Mouse (Mus musculus): ENCODE data around the gene Gbp3. TPM values are rescaled to one million over a fixed set of nuclear protein-coding genes. Genes with fewer than 3 reads are reported as not detected.

The Gbp3 gene
- total and polyA plus RNA-seq, 3 experiments, result 0.35 to 0.85 TPM; not detected in 1

DNA sequence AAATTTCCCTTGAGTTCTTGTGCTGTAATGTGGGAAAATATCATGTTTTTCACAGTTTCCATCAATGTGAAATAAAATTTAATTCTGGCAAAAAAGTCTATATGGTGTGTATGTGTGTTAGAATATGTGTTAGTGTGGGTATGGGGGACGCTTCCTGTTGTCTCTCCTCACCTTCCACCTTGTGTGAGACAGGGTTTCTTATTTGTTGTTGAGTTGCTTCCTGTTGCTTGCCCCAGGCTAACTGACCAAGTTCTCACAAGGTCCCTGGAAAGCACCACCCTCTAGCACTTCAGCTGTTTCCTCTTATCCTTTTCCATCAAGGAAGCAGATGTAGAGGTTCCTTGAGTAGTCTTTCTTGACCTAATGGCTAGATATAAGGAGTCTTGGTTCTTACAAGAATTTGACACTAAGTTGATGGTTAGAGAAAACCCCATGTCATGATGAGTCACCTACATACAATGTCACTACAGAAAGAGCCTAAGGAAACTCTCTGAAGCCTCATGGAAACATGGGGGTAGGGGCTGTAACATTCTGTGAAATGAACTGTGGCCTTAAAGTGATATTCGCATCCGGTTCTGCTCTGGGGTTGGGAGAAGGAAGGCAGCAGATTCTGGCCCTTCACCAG is 9.7 kb upstream of the Gbp3 start:
- no peak for DNase-seq (ENCODE audit: low read depth, low spot score)
- TF ChIP-seq ZNF384 (IDR thresholded peaks at IDR 0.05; ENCODE audit: low read depth, low read length) (no peak), CHD1 (IDR thresholded peaks at IDR 0.05; ENCODE audit: low read depth, low read length) (no peak), POLR2AphosphoS2 (IDR thresholded peaks at IDR 0.05; ENCODE audit: low read length) (no peak), KAT2A (conservative IDR thresholded peaks at IDR 0.05; ENCODE audit: low read depth, low read length) (no peak), HCFC1 (IDR thresholded peaks at IDR 0.05; ENCODE audit: low read depth, low read length) (no peak), ETS1 (IDR thresholded peaks at IDR 0.05; ENCODE audit: low read depth, low read length) (no peak), BHLHE40 (IDR thresholded peaks at IDR 0.05; ENCODE audit: borderline replicate concordance, low read depth, low read length) (no peak), MAZ (IDR thresholded peaks at IDR 0.05; ENCODE audit: low read depth, low read length) (no peak), ZMIZ1 (IDR thresholded peaks at IDR 0.05; ENCODE audit: low read depth, low read length) (no peak), SMC3 (IDR thresholded peaks at IDR 0.05; ENCODE audit: low read depth, low read length) (no peak), EP300 (IDR thresholded peaks at IDR 0.05; ENCODE audit: low read depth in 1 of 2, low read length in 2 of 2) (no peak)

DNA sequence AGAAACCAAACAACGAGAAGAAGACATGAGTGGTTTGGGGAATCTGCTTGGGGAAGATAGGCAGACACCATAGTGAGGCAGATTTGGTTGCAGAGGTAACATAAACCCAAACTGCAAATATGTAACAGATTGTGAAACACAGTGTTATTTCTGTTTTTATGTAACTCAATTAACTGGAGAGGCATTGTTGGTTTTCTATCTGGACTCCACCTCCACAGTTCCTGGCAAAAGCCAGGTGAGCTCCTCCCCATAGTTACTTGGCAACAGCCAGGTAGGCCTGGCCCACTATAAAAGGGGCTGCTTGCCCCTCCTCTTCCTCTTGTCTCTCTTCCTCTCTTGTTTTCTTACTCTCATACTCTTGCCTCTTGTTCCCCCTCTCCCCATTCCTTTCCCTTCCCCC is 5.2 kb upstream of the Gbp3 start:
- Histone ChIP-seq H3K36me3 (ENCODE audit: control insufficient read depth in 1 of 2, insufficient read depth in 2 of 2, low read length in 2 of 2) (no peaks in the 10 kb centered on the region), H3K27me3 (ENCODE audit: control insufficient read depth in 1 of 2, insufficient read depth in 2 of 2, low read length in 2 of 2) (no peaks in the 10 kb centered on the region), H3K27ac (ENCODE audit: control insufficient read depth, low read depth, low read length) (no peak overlapping the region), H3K4me3 (ENCODE audit: control insufficient read depth in 1 of 2, insufficient read depth in 1 of 2, low read depth in 2 of 2, low read length in 2 of 2) (no peak overlapping the region), H3K9ac (ENCODE audit: control insufficient read depth, low read depth, low read length, poor library complexity, severe bottlenecking) (no peak overlapping the region), H3K9me3 (replicated peaks; ENCODE audit: insufficient read depth, low read length) (no peaks in the 10 kb centered on the region), H3K4me1 (ENCODE audit: control insufficient read depth in 1 of 2, insufficient read depth in 2 of 2, low read length in 2 of 2) (no peaks in the 10 kb centered on the region), H3K79me2 (ENCODE audit: control insufficient read depth, insufficient read depth, low read length, poor library complexity) (no peaks in the 10 kb centered on the region)
- DNase-seq (ENCODE audit: low read depth, low spot score), result no peak
- no peak for TF ChIP-seq MAX (IDR thresholded peaks at IDR 0.05; ENCODE audit: low read length)
- no peak for TF ChIP-seq RAD21 (IDR thresholded peaks at IDR 0.05; ENCODE audit: low read depth, low read length)
- TF ChIP-seq ZNF384 (IDR thresholded peaks at IDR 0.05; ENCODE audit: low read depth, low read length), result no peak

More for the DNA sequence above, 9.7 kb upstream of the Gbp3 start:
- Histone ChIP-seq H3K9ac (ENCODE audit: control insufficient read depth, low read depth, low read length, poor library complexity, severe bottlenecking) (no peak overlapping the region), H3K4me1 (ENCODE audit: control insufficient read depth in 1 of 2, insufficient read depth in 2 of 2, low read length in 2 of 2) (no peaks in the 10 kb centered on the region), H3K9me3 (replicated peaks; ENCODE audit: insufficient read depth, low read length) (no peaks in the 10 kb centered on the region), H3K4me3 (ENCODE audit: control insufficient read depth in 1 of 2, insufficient read depth in 1 of 2, low read depth in 2 of 2, low read length in 2 of 2) (no peak overlapping the region), H3K27me3 (ENCODE audit: control insufficient read depth in 1 of 2, insufficient read depth in 2 of 2, low read length in 2 of 2) (no peaks in the 10 kb centered on the region), H3K36me3 (ENCODE audit: control insufficient read depth in 1 of 2, insufficient read depth in 2 of 2, low read length in 2 of 2) (no peaks in the 10 kb centered on the region), H3K79me2 (ENCODE audit: control insufficient read depth, insufficient read depth, low read length, poor library complexity) (no peaks in the 10 kb centered on the region), H3K27ac (ENCODE audit: control insufficient read depth, low read depth, low read length) (no peak overlapping the region)

GRCm38 (mm10) chr3:142555623-142556022 is 4.2 kb upstream of the Gbp3 start:
- H3K27ac ChIP-seq (ENCODE audit: control insufficient read depth, low read depth, low read length), result no peak overlapping the region
- H3K79me2 ChIP-seq (ENCODE audit: control insufficient read depth, insufficient read depth, low read length, poor library complexity), result no peaks in the 10 kb centered on the region
- H3K4me1 ChIP-seq (ENCODE audit: control insufficient read depth in 1 of 2, insufficient read depth in 2 of 2, low read length in 2 of 2), result peaks cover 0 to 2% of the 10 kb centered on the region in 2 experiments; a peak in 1 of 4 replicates
- H3K27me3 ChIP-seq (ENCODE audit: control insufficient read depth in 1 of 2, insufficient read depth in 2 of 2, low read length in 2 of 2), result no peaks in the 10 kb centered on the region
- no peak overlapping the region for H3K4me3 ChIP-seq (ENCODE audit: control insufficient read depth in 1 of 2, insufficient read depth in 1 of 2, low read depth in 2 of 2, low read length in 2 of 2)
- H3K9ac ChIP-seq (ENCODE audit: control insufficient read depth, low read depth, low read length, poor library complexity, severe bottlenecking), result no peak overlapping the region
- TF ChIP-seq JUND (IDR thresholded peaks at IDR 0.05; ENCODE audit: low read depth, low read length), result no peak
- TF ChIP-seq HCFC1 (IDR thresholded peaks at IDR 0.05; ENCODE audit: low read depth, low read length), result no peak
- no peak for TF ChIP-seq CTCF (IDR thresholded peaks at IDR 0.05 in 2 of 3, conservative IDR thresholded peaks at IDR 0.05 in 1 of 3; ENCODE audit: control insufficient read depth in 1 of 3, insufficient read depth in 1 of 3, low read depth in 2 of 3, low read length in 3 of 3, poor library complexity in 1 of 3, severe bottlenecking in 1 of 3)
- no peak for TF ChIP-seq BHLHE40 (IDR thresholded peaks at IDR 0.05; ENCODE audit: borderline replicate concordance, low read depth, low read length)
- TF ChIP-seq SMC3 (IDR thresholded peaks at IDR 0.05; ENCODE audit: low read depth, low read length), result no peak
- no peak for TF ChIP-seq RAD21 (IDR thresholded peaks at IDR 0.05; ENCODE audit: low read depth, low read length)
- no peak for TF ChIP-seq ZNF384 (IDR thresholded peaks at IDR 0.05; ENCODE audit: low read depth, low read length)
- no peak for TF ChIP-seq TAL1 (IDR thresholded peaks at IDR 0.05; ENCODE audit: low read length)
- no peak for TF ChIP-seq ZC3H11A (IDR thresholded peaks at IDR 0.05; ENCODE audit: low read depth, low read length)
- no peak for TF ChIP-seq POLR2A (IDR thresholded peaks at IDR 0.05; ENCODE audit: control insufficient read depth in 1 of 2, insufficient read depth in 1 of 2, low read depth in 1 of 2, low read length in 2 of 2, poor library complexity in 1 of 2)
- TF ChIP-seq UBTF (IDR thresholded peaks at IDR 0.05; ENCODE audit: borderline replicate concordance, insufficient read depth, low read depth, low read length), result no peak
- TF ChIP-seq E2F4 (IDR thresholded peaks at IDR 0.05; ENCODE audit: borderline replicate concordance, low read depth, low read length), result no peak
- no peak for TF ChIP-seq MXI1 (IDR thresholded peaks at IDR 0.05; ENCODE audit: low read depth, low read length)
- no peak for TF ChIP-seq EP300 (IDR thresholded peaks at IDR 0.05; ENCODE audit: low read depth in 1 of 2, low read length in 2 of 2)
- no peak for TF ChIP-seq POLR2AphosphoS2 (IDR thresholded peaks at IDR 0.05; ENCODE audit: low read length)
- H3K9me3 ChIP-seq (replicated peaks; ENCODE audit: insufficient read depth, low read length), result no peaks in the 10 kb centered on the region
- DNase-seq (ENCODE audit: low read depth, low spot score), result no peak
- H3K36me3 ChIP-seq (ENCODE audit: control insufficient read depth in 1 of 2, insufficient read depth in 2 of 2, low read length in 2 of 2), result no peaks in the 10 kb centered on the region

Data from MEL (cell line).